Mouse (Mus musculus) kidney, embryonic 15.5 days (tissue): ENCODE data around the gene Dchs1. TPM values are rescaled to one million over a fixed set of nuclear protein-coding genes. Genes with fewer than 3 reads are reported as not detected.

Experiments used
- ATAC-seq: fragments of 200-750 bp; cut with Nextera tagmentation; replicated peaks from 2 replicates; pipeline ENCODE4 v1.8.0; 2017; ENCODE audit warnings: moderate TSS enrichment; ENCODE audit not compliant: low FRiP score
- H3K27ac ChIP-seq: fragments of 300-500 bp; sonication (generic); 2 replicates; pipeline ENCODE4 v1.5.1; 2015; ENCODE audit warnings: mild to moderate bottlenecking, inconsistent platforms
- H3K27me3 ChIP-seq: fragments of 300-500 bp; sonication (generic); 2 replicates; pipeline ENCODE4 v1.6.1; 2015; ENCODE audit warnings: inconsistent platforms
- H3K36me3 ChIP-seq: fragments of 300-500 bp; sonication (generic); 2 replicates; pipeline ENCODE4 v1.6.1; 2015; ENCODE audit warnings: inconsistent platforms
- H3K4me1 ChIP-seq: fragments of 300-500 bp; sonication (generic); 2 replicates; pipeline ENCODE4 v1.6.1; 2015; ENCODE audit warnings: inconsistent platforms
- H3K4me2 ChIP-seq: fragments of 300-500 bp; sonication (generic); 2 replicates; pipeline ENCODE4 v1.6.1; 2015; ENCODE audit warnings: moderate library complexity, mild to moderate bottlenecking, inconsistent platforms
- H3K4me3 ChIP-seq: fragments of 300-500 bp; sonication (generic); replicated peaks from 2 replicates; pipeline ENCODE4 v1.5.1; 2015; ENCODE audit warnings: mild to moderate bottlenecking, inconsistent platforms
- H3K9ac ChIP-seq: fragments of 300-500 bp; sonication (generic); 2 replicates; pipeline ENCODE4 v1.6.1; 2015; ENCODE audit warnings: mild to moderate bottlenecking, inconsistent platforms
- H3K9me3 ChIP-seq: fragments of 300-500 bp; sonication (generic); replicated peaks from 2 replicates; pipeline ENCODE4 v1.6.1; 2016; ENCODE audit warnings: inconsistent platforms
- WGBS: fragments of 180-500 bp; shearing (Covaris S2); methylation state at CpG from one replicate; pipeline ENCODE4 v1.1.7; 2015; ENCODE audit warnings: mixed read lengths; 5-methylcytosine and 5-hydroxymethylcytosine counted together
- polyA plus RNA-seq: library from polyadenylated mRNA; unstranded; fragments of >200 nt; fragmentation: Nextera tagmentation; extraction: Ambion mirVana; gene quantifications from 2 replicates; pipeline ENCODE4 v1.2.1, GENCODE M21; 2015

Gene Dchs1
- polyA plus RNA-seq, 1 experiment from 2014 or later = 12.1 TPM

DNA sequence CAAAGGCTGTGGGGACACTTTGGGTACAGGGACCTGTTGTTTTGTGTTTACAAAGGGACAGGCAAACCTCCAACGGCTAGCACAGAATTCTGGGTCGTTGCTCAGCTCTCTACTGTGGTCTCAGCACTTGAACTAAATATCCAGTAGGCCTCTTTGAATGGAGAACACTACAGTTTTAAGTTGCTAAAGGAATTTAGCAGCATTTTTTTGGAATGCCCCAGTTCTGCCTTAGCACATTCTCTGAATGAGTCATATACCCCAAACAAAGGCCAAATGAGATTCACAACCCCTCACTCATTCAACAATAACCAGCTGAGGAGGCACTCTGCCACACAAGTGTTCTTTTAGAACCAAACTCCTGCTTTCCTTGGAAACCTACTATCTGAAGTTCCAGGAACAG is 65.5 kb downstream of the Dchs1 start:
- WGBS = 65% methylated on average over 2 of the region's 2 CpGs
- no peaks in the 10 kb centered on the region for H3K27me3 ChIP-seq
- no peak for ATAC-seq

DNA sequence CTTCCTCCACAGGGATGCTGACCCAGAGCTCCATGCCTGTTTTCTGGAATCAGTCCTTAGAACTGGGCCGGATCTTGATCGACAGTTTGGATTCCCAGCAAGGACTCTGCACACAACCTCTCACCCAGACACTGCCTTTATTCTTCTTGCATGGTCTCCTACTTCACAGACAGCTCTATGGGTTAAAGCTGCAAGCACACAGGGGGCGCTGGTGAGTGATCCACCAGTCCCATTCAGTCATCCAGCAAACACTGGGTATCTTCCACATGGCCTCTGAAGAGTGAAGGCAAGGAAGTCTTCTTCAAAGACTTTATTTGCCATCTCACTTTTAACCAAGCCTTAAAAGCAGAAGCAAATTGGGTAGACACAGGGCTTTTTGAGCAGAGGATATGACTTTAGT is 72.1 kb downstream of the Dchs1 start:
- no peak overlapping the region for H3K9ac ChIP-seq
- H3K4me3 ChIP-seq = no peak overlapping the region
- no peaks in the 10 kb centered on the region for H3K9me3 ChIP-seq
- no peaks in the 10 kb centered on the region for H3K4me1 ChIP-seq
- no peak overlapping the region for H3K27ac ChIP-seq
- H3K27me3 ChIP-seq = no peaks in the 10 kb centered on the region
- 60% methylated on average over 3 of the region's 3 CpGs for WGBS
- no peak for ATAC-seq
- H3K4me2 ChIP-seq = no peak overlapping the region
- H3K36me3 ChIP-seq = no peaks in the 10 kb centered on the region

More for the DNA sequence above, 65.5 kb downstream of the Dchs1 start:
- H3K36me3 ChIP-seq = no peaks in the 10 kb centered on the region
- H3K9ac ChIP-seq = no peak overlapping the region
- no peaks in the 10 kb centered on the region for H3K4me1 ChIP-seq
- H3K27ac ChIP-seq = no peak overlapping the region
- H3K4me2 ChIP-seq = no peak overlapping the region
- H3K4me3 ChIP-seq = no peak overlapping the region
- no peaks in the 10 kb centered on the region for H3K9me3 ChIP-seq

DNA sequence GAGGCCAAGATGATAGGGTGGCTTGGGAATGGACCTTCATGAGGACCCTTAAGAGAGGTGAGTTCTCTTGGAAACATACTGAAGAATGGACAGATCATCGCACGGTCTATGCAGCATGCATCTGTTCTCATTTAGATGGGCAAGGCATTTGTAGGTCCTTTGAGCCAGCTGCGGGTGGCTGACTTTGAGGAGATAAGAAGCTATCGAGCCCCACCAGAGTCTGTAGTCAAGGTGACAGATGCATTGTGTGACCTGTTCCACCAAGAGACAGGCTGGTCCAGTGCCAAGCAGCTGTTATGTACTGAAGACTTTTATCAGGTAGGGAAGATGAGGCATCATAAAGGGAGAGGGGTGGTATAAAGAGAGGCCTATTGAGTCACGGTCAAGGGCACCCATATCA is 78.7 kb downstream of the Dchs1 start:
- no peaks in the 10 kb centered on the region for H3K27me3 ChIP-seq
- no peak overlapping the region for H3K4me3 ChIP-seq
- no peak overlapping the region for H3K9ac ChIP-seq
- no peak for ATAC-seq
- WGBS = 94% methylated on average over 5 of the region's 5 CpGs
- H3K36me3 ChIP-seq = no peaks in the 10 kb centered on the region
- no peak overlapping the region for H3K27ac ChIP-seq
- no peak overlapping the region for H3K4me2 ChIP-seq
- H3K4me1 ChIP-seq = no peaks in the 10 kb centered on the region
- H3K9me3 ChIP-seq = no peaks in the 10 kb centered on the region

DNA sequence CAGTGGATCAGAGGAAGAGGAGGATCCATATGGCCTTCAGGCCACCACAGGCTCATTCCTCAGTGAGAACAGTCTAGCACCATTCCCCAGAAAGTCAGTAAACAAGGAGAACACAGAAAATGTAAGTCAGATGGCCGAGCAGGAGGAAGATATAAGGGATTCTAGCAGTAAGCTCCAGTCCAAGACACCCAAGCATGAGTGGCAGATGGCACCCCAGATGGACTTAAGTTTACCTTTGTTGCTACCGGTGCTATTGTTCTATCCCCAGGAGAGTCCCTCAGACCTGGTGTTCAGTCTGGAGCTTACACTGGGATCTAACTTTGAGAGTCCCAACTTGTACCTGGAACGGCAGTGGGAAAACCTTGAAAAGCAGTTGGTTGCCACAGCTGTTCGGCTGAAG is 83.6 kb downstream of the Dchs1 start:
- WGBS = 86% methylated on average over 4 of the region's 4 CpGs
- H3K9me3 ChIP-seq = no peaks in the 10 kb centered on the region
- no peaks in the 10 kb centered on the region for H3K4me1 ChIP-seq
- no peaks in the 10 kb centered on the region for H3K36me3 ChIP-seq
- ATAC-seq = no peak
- no peaks in the 10 kb centered on the region for H3K27me3 ChIP-seq
- no peak overlapping the region for H3K4me3 ChIP-seq
- H3K9ac ChIP-seq = no peak overlapping the region
- no peak overlapping the region for H3K4me2 ChIP-seq
- no peak overlapping the region for H3K27ac ChIP-seq

DNA sequence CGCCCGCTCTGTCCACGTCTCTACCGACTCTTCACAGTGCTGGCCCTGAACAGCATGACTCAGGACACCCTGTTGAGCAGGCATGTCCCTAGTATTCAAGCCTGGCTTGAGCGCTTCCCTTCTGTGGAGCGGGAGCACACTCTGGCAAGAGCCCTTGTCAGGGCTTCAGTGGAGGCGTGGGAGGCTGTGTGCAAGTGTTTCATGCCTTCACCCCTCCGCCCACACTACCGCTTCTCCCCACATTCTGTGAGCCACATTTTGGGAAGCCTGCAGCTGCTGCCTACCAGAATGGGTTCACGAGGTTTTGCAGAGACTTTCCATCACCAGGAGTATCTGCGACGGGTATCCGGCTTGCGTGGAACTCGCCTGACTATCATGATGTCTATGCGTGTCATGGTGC is 84.3 kb downstream of the Dchs1 start:
- WGBS = 80% methylated on average over 16 of the region's 16 CpGs
- H3K27ac ChIP-seq = no peak overlapping the region
- no peaks in the 10 kb centered on the region for H3K36me3 ChIP-seq
- no peak overlapping the region for H3K4me3 ChIP-seq
- no peak for ATAC-seq
- H3K9ac ChIP-seq = no peak overlapping the region
- H3K9me3 ChIP-seq = no peaks in the 10 kb centered on the region
- no peaks in the 10 kb centered on the region for H3K27me3 ChIP-seq
- H3K4me2 ChIP-seq = no peak overlapping the region
- no peaks in the 10 kb centered on the region for H3K4me1 ChIP-seq

Other genes with a start within 250 kb of the Dchs1 start
- 44.7 and 47.7 TPM in 2 replicates for gene Smpd1, start 233.3 kb downstream of the Dchs1 start, polyA plus RNA-seq
- gene Apbb1, start 206.0 kb downstream of the Dchs1 start, polyA plus RNA-seq = 45.9 and 56.9 TPM in 2 replicates
- gene Hpx, start 187.5 kb downstream of the Dchs1 start, polyA plus RNA-seq = 2.0 and 4.4 TPM in 2 replicates
- gene Trim3, start 154.1 kb downstream of the Dchs1 start, polyA plus RNA-seq = 28.4 and 37.2 TPM in 2 replicates
- 184 and 195 TPM in 2 replicates for gene Timm10b, start 147.6 kb downstream of the Dchs1 start, polyA plus RNA-seq
- 81.6 and 88.2 TPM in 2 replicates for gene Arfip2, start 147.2 kb downstream of the Dchs1 start, polyA plus RNA-seq
- 15.1 and 25.1 TPM in 2 replicates for gene Gm45799, start 147.1 kb downstream of the Dchs1 start, polyA plus RNA-seq
- 0.76 and 1.9 TPM in 2 replicates for gene Dnhd1, start 136.8 kb downstream of the Dchs1 start, polyA plus RNA-seq
- 331 and 360 TPM in 2 replicates for gene Ilk, start 51.1 kb downstream of the Dchs1 start, polyA plus RNA-seq
- gene Rrp8, start 50.3 kb downstream of the Dchs1 start, polyA plus RNA-seq = 44.8 and 49.6 TPM in 2 replicates
- 127 and 136 TPM in 2 replicates for gene Taf10, start 43.3 kb downstream of the Dchs1 start, polyA plus RNA-seq
- 92.7 and 94.9 TPM in 2 replicates for gene Tpp1, start 35.4 kb downstream of the Dchs1 start, polyA plus RNA-seq
- gene Mrpl17, start 23.4 kb upstream of the Dchs1 start, polyA plus RNA-seq = 397 and 398 TPM in 2 replicates
- 0.50 and 0.66 TPM in 2 replicates for gene Gm4070, start 166.3 kb upstream of the Dchs1 start, polyA plus RNA-seq